Mouse (Mus musculus): Measurements from ENCODE around the gene Trp53bp2.

Gene Trp53bp2

DNA sequence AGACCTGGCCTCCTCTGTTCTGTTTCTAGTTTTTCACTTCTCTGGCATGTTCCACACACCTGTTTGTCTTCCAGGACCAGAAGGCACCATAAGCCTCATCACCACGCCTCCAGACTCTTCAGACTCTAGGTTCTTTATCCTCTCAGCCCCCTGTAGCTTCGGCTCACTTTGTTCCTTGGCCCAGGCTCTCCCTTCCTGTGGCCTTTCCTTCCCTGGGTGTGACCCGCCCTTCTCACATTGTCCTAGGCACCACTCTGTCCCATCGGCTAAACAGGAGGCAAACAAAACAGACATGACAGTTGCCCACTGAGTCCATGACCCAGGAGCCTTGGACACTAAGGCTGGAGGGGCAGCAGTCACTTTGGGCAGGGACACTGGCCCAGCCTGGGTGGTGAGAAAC is 91.3 kb downstream of the Trp53bp2 start:
- DNase-seq (ENCODE audit: low spot score in 2 of 2) = no peak

DNA sequence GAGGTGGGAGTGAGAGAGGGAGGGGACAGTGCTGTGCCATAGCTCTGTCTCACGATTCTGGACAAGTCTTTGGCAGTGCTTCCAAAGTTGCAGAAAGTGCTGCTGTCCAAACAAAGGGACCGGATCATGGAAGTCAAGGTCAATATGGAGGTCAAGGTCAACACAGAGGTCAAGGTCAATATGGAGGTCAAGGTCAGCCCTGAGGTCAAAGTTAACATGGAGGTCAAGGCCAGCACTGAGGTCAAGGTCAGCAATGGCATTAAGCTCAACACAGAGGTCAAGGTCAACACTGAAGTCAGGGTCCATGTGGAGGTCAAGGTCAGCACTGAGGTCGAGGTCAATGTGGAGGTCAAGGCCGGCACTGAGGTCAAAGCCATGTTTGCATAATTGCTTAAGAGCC is 91.9 kb downstream of the Trp53bp2 start:
- DNase-seq (ENCODE audit: low spot score in 2 of 2) = no peak

GRCm38 (mm10) chr1:182501815-182502405 is 92.9 kb downstream of the Trp53bp2 start:
- no peak for DNase-seq (ENCODE audit: low spot score in 2 of 2)

- no peak for DNase-seq (ENCODE audit: low spot score in 2 of 2)
Observed at GRCm38 (mm10) chr1:182502491-182503050, 93.6 kb downstream of the Trp53bp2 start.

- DNase-seq (ENCODE audit: low spot score in 2 of 2) = no peak
Observed at GRCm38 (mm10) chr1:182503206-182503900, 94.4 kb downstream of the Trp53bp2 start.

DNA sequence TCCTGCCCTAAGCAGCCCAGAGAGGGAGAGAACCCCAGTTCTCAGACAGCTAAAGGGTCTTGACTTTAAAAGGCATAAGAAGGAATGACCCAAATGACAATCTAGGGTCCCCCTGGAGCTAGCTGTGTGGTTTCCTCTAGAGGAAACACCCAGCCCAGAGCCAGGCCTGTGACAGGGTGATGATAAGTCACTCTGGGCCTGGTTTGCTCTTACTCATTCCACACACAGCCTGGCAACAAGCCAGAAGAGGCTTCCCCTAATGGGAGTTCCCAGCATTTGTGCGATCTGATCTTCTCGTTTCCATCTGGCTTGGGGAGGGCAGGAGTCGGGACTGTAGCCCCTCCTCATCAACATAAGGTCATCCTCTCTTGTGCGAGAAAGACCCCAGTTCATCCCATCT is 95.3 kb downstream of the Trp53bp2 start:
- no peak for DNase-seq (ENCODE audit: low spot score in 2 of 2)

GRCm38 (mm10) chr1:182505291-182505690 is 96.3 kb downstream of the Trp53bp2 start:
- no peak for DNase-seq (ENCODE audit: low spot score in 2 of 2)

DNA sequence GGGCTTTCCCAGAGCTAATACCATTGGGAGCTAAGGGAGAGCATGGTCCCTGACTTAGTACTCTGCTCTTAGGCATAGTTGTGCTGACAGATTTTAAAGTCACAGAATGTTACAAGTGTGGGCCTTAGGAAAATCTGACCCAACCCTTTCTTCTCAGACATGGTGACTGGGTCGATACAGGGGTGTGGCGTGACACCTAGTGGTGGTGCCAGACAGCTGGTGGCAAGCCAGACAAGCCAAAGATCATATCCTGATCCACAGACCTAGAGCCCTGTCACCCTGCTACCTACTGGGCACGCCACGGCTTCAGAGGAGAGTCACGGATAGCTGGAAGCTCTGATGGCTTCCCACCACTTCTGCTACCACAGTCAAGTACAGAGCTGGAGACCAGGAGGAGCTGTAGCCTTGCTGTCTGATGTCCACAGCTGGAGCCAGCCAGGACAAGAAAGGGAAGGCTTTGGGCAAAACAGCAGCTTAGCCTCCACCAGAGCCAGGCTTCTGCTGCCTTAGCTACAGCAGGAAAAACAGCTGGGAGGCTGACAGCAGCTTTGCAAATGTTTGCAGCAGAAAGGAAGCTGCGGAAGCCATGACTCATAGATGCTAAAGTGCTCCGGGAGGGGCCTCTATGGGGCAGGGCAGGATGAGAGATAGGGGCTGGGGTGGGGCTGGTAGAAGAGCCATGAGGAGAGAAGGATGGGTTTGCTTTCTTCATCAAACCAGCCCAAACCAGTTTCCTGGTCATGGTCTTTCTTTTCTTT is 97.4 kb downstream of the Trp53bp2 start:
- no peak for DNase-seq (ENCODE audit: low spot score in 2 of 2)

DNA sequence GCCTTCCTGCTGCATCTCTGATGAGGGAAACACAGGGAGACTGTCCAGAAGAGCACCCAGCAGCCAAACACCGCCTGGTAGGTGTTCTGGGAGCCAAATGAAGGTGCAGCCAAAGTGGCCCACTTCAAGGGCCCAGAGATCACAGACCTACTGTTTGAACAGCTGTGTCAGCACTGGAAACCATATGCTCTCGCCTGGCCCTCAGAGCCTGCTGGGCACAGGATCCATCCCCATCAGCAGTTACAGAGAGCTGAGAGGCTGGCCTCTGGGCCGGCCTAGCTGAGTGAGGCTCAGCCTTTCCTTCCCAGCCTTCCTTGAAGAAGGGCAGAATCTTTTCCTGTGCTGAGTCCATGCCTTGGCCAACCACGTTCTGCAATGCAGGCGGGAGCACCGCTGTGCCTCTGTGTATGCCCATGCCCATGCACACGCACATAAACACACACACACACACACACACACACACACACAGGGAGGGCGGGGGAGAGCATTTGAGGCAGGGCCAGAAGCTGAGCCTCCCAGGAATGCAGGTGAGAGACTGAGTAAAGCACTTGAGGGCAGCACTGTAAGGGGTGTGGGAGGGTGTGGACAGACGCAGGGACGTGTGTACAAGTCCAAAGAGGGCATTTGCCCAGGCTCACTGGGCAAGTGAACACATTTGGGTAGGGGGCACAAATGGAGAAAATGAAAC is 100.3 kb downstream of the Trp53bp2 start:
- DNase-seq (ENCODE audit: low spot score in 2 of 2) = no peak

- no peak for DNase-seq (ENCODE audit: low spot score in 2 of 2)
Observed at GRCm38 (mm10) chr1:182511073-182511472, 102.1 kb downstream of the Trp53bp2 start.

DNA sequence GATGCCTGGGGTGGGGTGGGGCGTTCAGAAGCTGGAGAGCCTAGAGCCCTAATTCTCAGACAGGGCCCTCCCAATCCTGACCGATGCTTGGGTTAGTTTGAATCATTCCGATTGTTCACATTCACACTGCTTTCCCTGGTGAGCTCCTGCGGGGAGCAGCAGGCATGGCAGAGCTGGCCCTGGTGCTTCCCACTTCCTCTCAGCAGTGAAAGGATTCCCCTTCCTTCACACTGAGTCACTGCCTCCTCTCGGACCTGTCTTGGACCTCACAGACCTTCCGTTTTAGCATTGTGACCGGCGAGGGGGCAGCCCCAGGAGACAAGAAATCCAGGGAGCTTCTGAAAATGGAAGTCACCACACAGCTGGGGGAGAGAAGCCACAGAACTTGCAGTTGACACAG is 102.8 kb downstream of the Trp53bp2 start:
- no peak for DNase-seq (ENCODE audit: low spot score in 2 of 2)
